ENCODE assay signal across 19 mouse cellular contexts in genomic region chr9:62997626-62998025, GRCm38 (mm10). TPM values are rescaled to one million over a fixed set of nuclear protein-coding genes. Genes with fewer than 3 reads are reported as not detected.
A peak's percentile ranks its signal among the peaks of the same experiment; 100 is the strongest.
DNase-seq lines count a peak whose midpoint lies in the region; ATAC-seq and TF ChIP-seq lines count a peak whose summit lies in the region.
"Had no signal": no experiment of that assay in that cellular context is flagged by ENCODE, and none has a peak within 500 bp of the region (broad histone marks: within the 10 kb centered on the region; RNA-seq: fewer than 3 reads in every experiment).

No protein-coding gene starts in this region.

- H3K9ac ChIP-seq in liver, adult 2 months (ENCODE audit: low read depth, low read length): no peak overlapping the region
- H3K9ac ChIP-seq in liver, embryonic 11.5 days (ENCODE audit: low read depth, low read length): no peak overlapping the region
- H3K9ac ChIP-seq: embryonic facial prominence, embryonic 12.5 days; forebrain, embryonic 13.5 days; forebrain, embryonic 15.5 days; forebrain, postnatal 0 days had no signal

- no peaks in the 10 kb centered on the region for H3K9me3 ChIP-seq in liver, embryonic 11.5 days (ENCODE audit: control insufficient read depth, low read length)
- no peaks in the 10 kb centered on the region for H3K9me3 ChIP-seq in forebrain, embryonic 10.5 days
- H3K9me3 ChIP-seq: embryonic facial prominence, embryonic 10.5 days; embryonic facial prominence, embryonic 12.5 days; forebrain, embryonic 13.5 days; forebrain, embryonic 15.5 days had no signal

- no peaks in the 10 kb centered on the region for H3K27me3 ChIP-seq in liver, adult 2 months (ENCODE audit: control insufficient read depth, insufficient read depth, low read length)
- no peaks in the 10 kb centered on the region for H3K27me3 ChIP-seq in liver, embryonic 11.5 days (replicated peaks; ENCODE audit: control insufficient read depth, insufficient read depth, low read length)
- H3K27me3 ChIP-seq in forebrain, embryonic 10.5 days (ENCODE audit: poor library complexity, severe bottlenecking): no peaks in the 10 kb centered on the region
- H3K27me3 ChIP-seq: embryonic facial prominence, embryonic 12.5 days; forebrain, embryonic 13.5 days; forebrain, embryonic 15.5 days had no signal

- no peaks in the 10 kb centered on the region for H3K36me3 ChIP-seq in liver, adult 2 months (ENCODE audit: control insufficient read depth, insufficient read depth, low read length)
- H3K36me3 ChIP-seq in liver, embryonic 11.5 days (ENCODE audit: control insufficient read depth, insufficient read depth, low read length): no peaks in the 10 kb centered on the region
- H3K36me3 ChIP-seq in forebrain, embryonic 10.5 days (replicated peaks): no peaks in the 10 kb centered on the region
- H3K36me3 ChIP-seq: embryonic facial prominence, embryonic 10.5 days; embryonic facial prominence, embryonic 12.5 days; forebrain, embryonic 15.5 days had no signal

- TF ChIP-seq POLR2A in liver, adult 2 months (IDR thresholded peaks at IDR 0.05; ENCODE audit: extremely low read depth, insufficient read depth, low read length): no peak

- H3K4me3 ChIP-seq in liver, adult 2 months (ENCODE audit: insufficient read depth, low read depth, low read length): no peak overlapping the region
- H3K4me3 ChIP-seq in liver, embryonic 11.5 days (ENCODE audit: low read depth, low read length): no peak overlapping the region
- H3K4me3 ChIP-seq in forebrain, embryonic 10.5 days: no peak overlapping the region
- H3K4me3 ChIP-seq: embryonic facial prominence, embryonic 10.5 days; embryonic facial prominence, embryonic 12.5 days; forebrain, embryonic 13.5 days; forebrain, embryonic 15.5 days had no signal

- ATAC-seq in liver, embryonic 11.5 days (replicated peaks; ENCODE audit: low FRiP score): no peak
- ATAC-seq: forebrain, embryonic 13.5 days; forebrain, embryonic 15.5 days; forebrain, postnatal 0 days had no signal

- no peak overlapping the region; the same call in 1 of the 2 replicates for H3K27ac ChIP-seq in liver, adult 2 months (replicated peaks; ENCODE audit: insufficient read depth, low read depth, low read length)
- no peak overlapping the region for H3K27ac ChIP-seq in liver, embryonic 11.5 days (ENCODE audit: low read depth, low read length)
- no peak overlapping the region for H3K27ac ChIP-seq in forebrain, embryonic 10.5 days
- H3K27ac ChIP-seq: embryonic facial prominence, embryonic 10.5 days; embryonic facial prominence, embryonic 12.5 days; forebrain, embryonic 13.5 days; forebrain, embryonic 15.5 days had no signal

- no peak overlapping the region for H3K4me2 ChIP-seq in liver, embryonic 11.5 days
- H3K4me2 ChIP-seq: embryonic facial prominence, embryonic 12.5 days; forebrain, embryonic 13.5 days; forebrain, embryonic 15.5 days had no signal

- no peaks in the 10 kb centered on the region for H3K4me1 ChIP-seq in liver, adult 2 months (ENCODE audit: control insufficient read depth, insufficient read depth, low read length)
- no peaks in the 10 kb centered on the region for H3K4me1 ChIP-seq in liver, embryonic 11.5 days (replicated peaks; ENCODE audit: control insufficient read depth, insufficient read depth, low read length)
- H3K4me1 ChIP-seq in forebrain, embryonic 10.5 days: peaks cover 5% of the 10 kb centered on the region; the same call in 1 of the 2 replicates
- H3K4me1 ChIP-seq: embryonic facial prominence, embryonic 12.5 days; forebrain, embryonic 13.5 days; forebrain, embryonic 15.5 days had no signal

- 85% methylated on average over 3 of the region's 3 CpGs for WGBS in liver, adult 2 months
- 82% methylated on average over 3 of the region's 3 CpGs for WGBS in liver, embryonic 11.5 days
- 75% methylated on average over 3 of the region's 3 CpGs for WGBS in forebrain, embryonic 10.5 days

- peak; percentile 24 for DNase-seq in liver, adult 2 months (ENCODE audit: extremely low read depth, low read depth, low spot score)
- DNase-seq in liver, embryonic 11.5 days (ENCODE audit: low spot score): no peak
- DNase-seq in gonadal fat pad, adult 2 months (ENCODE audit: low read depth): peak; percentile 79
- peak; percentile 31 for DNase-seq in testis, postnatal 14 days (ENCODE audit: low spot score)
- no peak for DNase-seq in kidney, postnatal 14 days
- no peak for DNase-seq in forebrain, embryonic 10.5 days (ENCODE audit: extremely low spot score, low spot score)
- DNase-seq: adrenal gland, adult 2 months; adrenal gland, postnatal 10 days; adrenal gland, postnatal 36 days; cerebellum, adult 11-12 months; cerebellum, adult 2 months; cerebellum, adult 9-10 months; cerebellum, postnatal 10 days; cerebellum, postnatal 25 days; forebrain, postnatal 0 days had no signal

- no peaks in the 10 kb centered on the region for H3K79me2 ChIP-seq in liver, adult 2 months (ENCODE audit: control insufficient read depth, insufficient read depth, low read length)

- no peak for TF ChIP-seq CTCF in liver, adult 2 months (IDR thresholded peaks at IDR 0.05; ENCODE audit: low read depth, low read length)

RNA-seq across cellular contexts. Expression of gene Pias1, which starts 9.9 kb away (rescaled TPM):
- total RNA-seq in liver, adult 2 months (2014; rRNA removed): 7.9 and 8.3 TPM in 2 replicates
- 8.3 and 12.3 TPM in 2 replicates for polyA plus RNA-seq in liver, adult 2 months (2012; rRNA removed)
- polyA plus RNA-seq in liver, embryonic 11.5 days (2014; fragmentation: Nextera tagmentation; extraction: Ambion mirVana): 41.5 and 44.7 TPM in 2 replicates
- polyA plus RNA-seq in gonadal fat pad, adult 2 months (2012; rRNA removed): 35.6 and 41.5 TPM in 2 replicates
- polyA plus RNA-seq in forebrain, embryonic 10.5 days (2016; fragmentation: Nextera tagmentation; extraction: Ambion mirVana): 48.9 and 53.7 TPM in 2 replicates

Comparison
In these comparisons a context has a peak if more than half of its experiments do, and no peak if none do; other contexts are left out.
1. DNase-seq: peak in liver, adult 2 months (single experiment), gonadal fat pad, adult 2 months (single experiment) and testis, postnatal 14 days (single experiment); none in liver, embryonic 11.5 days (single experiment), kidney, postnatal 14 days (single experiment) and forebrain, embryonic 10.5 days (single experiment).